Mouse (Mus musculus) midbrain, postnatal 0 days (tissue): Measurements from ENCODE around the gene Gm10283. TPM values are rescaled to one million over a fixed set of nuclear protein-coding genes. Genes with fewer than 3 reads are reported as not detected.

ENCODE experiments used
- ATAC-seq: fragments of 200-750 bp; cut with Nextera tagmentation; 2 replicates; pipeline ENCODE4 v1.8.0; 2017; ENCODE audit warnings: moderate number of reproducible peaks, mild to moderate bottlenecking, moderate TSS enrichment, moderate library complexity; ENCODE audit not compliant: low FRiP score
- DNase-seq: peaks from one replicate; pipeline ENCODE4 v3.0.0-alpha.2; 2015; ENCODE audit warnings: low spot score
- H3K27ac ChIP-seq: fragments of 300-500 bp; sonication (generic); 2 replicates; pipeline ENCODE4 v1.5.1; 2014; ENCODE audit warnings: low read depth, mild to moderate bottlenecking, low read length, mixed read lengths
- H3K27me3 ChIP-seq: fragments of 300-500 bp; sonication (generic); 2 replicates; pipeline ENCODE4 v1.6.1; 2014; ENCODE audit warnings: low read length, control low read depth, mixed read lengths; ENCODE audit not compliant: insufficient read depth
- H3K36me3 ChIP-seq: fragments of 300-500 bp; sonication (generic); 2 replicates; pipeline ENCODE4 v1.6.1; 2014; ENCODE audit warnings: low read length, control low read depth, mixed read lengths; ENCODE audit not compliant: insufficient read depth
- H3K4me1 ChIP-seq: fragments of 300-500 bp; sonication (generic); 2 replicates; pipeline ENCODE4 v1.6.1; 2014; ENCODE audit warnings: mild to moderate bottlenecking, control low read depth, antibody characterized with exemption, low read length, mixed read lengths; ENCODE audit not compliant: insufficient read depth
- H3K4me2 ChIP-seq: fragments of 300-500 bp; sonication (generic); 2 replicates; pipeline ENCODE4 v1.6.1; 2014; ENCODE audit warnings: low read depth, mild to moderate bottlenecking, low read length, mixed read lengths; ENCODE audit not compliant: poor library complexity, severe bottlenecking
- H3K4me3 ChIP-seq: fragments of 300-500 bp; sonication (generic); 2 replicates; pipeline ENCODE4 v1.5.1; 2014; ENCODE audit warnings: low read depth, mild to moderate bottlenecking, low read length, moderate library complexity
- H3K9ac ChIP-seq: fragments of 300-500 bp; sonication (generic); replicated peaks from 2 replicates; pipeline ENCODE4 v1.6.1; 2014; ENCODE audit warnings: mild to moderate bottlenecking, low read length, moderate library complexity, mixed read lengths; ENCODE audit not compliant: poor library complexity, severe bottlenecking
- H3K9me3 ChIP-seq: fragments of 300-500 bp; sonication (generic); 2 replicates; pipeline ENCODE4 v1.6.1; 2016; ENCODE audit warnings: low read length, control low read depth
- CTCF ChIP-seq: IDR thresholded peaks from 2 replicates; pipeline ENCODE4 v1.5.1; 2016; ENCODE audit warnings: antibody characterized with exemption, mild to moderate bottlenecking
- WGBS: fragments of 180-500 bp; shearing (Covaris S2); extraction: QIAGEN DNeasy Blood & Tissue Kit; methylation state at CpG from one replicate; pipeline ENCODE4 v1.1.7; 2014; 5-methylcytosine and 5-hydroxymethylcytosine counted together
- polyA plus RNA-seq: library from polyadenylated mRNA; unstranded; fragments of >200 nt; fragmentation: Nextera tagmentation; extraction: Ambion mirVana; gene quantifications from 2 replicates; pipeline ENCODE4 v1.2.1, GENCODE M21; 2015
- total RNA-seq: library from RNA; depleted of rRNA; stranded (reverse); fragments of >200 nt; gene quantifications from 2 replicates; pipeline ENCODE4 v1.2.3, GENCODE M21; 2014

The Gm10283 gene
- total and polyA plus RNA-seq, 2 experiments from 2014 or later = not detected

GRCm38 (mm10) chr8:60438557-60438956 lies 64.4 kb downstream of the Gm10283 start:
- ATAC-seq (no peak), DNase-seq (no peak)
- Histone ChIP-seq H3K36me3 (no peaks in the 10 kb centered on the region), H3K9me3 (no peaks in the 10 kb centered on the region), H3K4me1 (no peaks in the 10 kb centered on the region), H3K4me2 (no peak overlapping the region), H3K9ac (no peak overlapping the region), H3K27me3 (no peaks in the 10 kb centered on the region), H3K27ac (no peak overlapping the region), H3K4me3 (no peak overlapping the region)
- 51% methylated on average over 3 of the region's 3 CpGs for WGBS
- TF ChIP-seq CTCF = no peak

- H3K36me3 ChIP-seq = no peaks in the 10 kb centered on the region
- H3K27me3 ChIP-seq = no peaks in the 10 kb centered on the region
- no peaks in the 10 kb centered on the region for H3K4me1 ChIP-seq
- no peak overlapping the region for H3K4me3 ChIP-seq
- ATAC-seq (no peak), DNase-seq (no peak)
- H3K27ac ChIP-seq = no peak overlapping the region
- H3K4me2 ChIP-seq = no peak overlapping the region
- TF ChIP-seq CTCF = no peak
- H3K9ac ChIP-seq = no peak overlapping the region
- no peaks in the 10 kb centered on the region for H3K9me3 ChIP-seq
- WGBS = 91% methylated on average over 3 of the region's 3 CpGs
Observed at GRCm38 (mm10) chr8:60436872-60437271, 66.1 kb downstream of the Gm10283 start.

GRCm38 (mm10) chr8:60432649-60433048 lies 70.3 kb downstream of the Gm10283 start:
- no peaks in the 10 kb centered on the region for H3K9me3 ChIP-seq
- H3K9ac ChIP-seq = no peak overlapping the region
- no peaks in the 10 kb centered on the region for H3K4me1 ChIP-seq
- TF ChIP-seq CTCF = no peak
- no peak overlapping the region for H3K4me2 ChIP-seq
- DNase-seq (no peak), ATAC-seq (no peak)
- H3K27me3 ChIP-seq = no peaks in the 10 kb centered on the region
- no peak overlapping the region for H3K4me3 ChIP-seq
- no peaks in the 10 kb centered on the region for H3K36me3 ChIP-seq
- 99% methylated on average over 5 of the region's 5 CpGs for WGBS
- H3K27ac ChIP-seq = no peak overlapping the region

DNA sequence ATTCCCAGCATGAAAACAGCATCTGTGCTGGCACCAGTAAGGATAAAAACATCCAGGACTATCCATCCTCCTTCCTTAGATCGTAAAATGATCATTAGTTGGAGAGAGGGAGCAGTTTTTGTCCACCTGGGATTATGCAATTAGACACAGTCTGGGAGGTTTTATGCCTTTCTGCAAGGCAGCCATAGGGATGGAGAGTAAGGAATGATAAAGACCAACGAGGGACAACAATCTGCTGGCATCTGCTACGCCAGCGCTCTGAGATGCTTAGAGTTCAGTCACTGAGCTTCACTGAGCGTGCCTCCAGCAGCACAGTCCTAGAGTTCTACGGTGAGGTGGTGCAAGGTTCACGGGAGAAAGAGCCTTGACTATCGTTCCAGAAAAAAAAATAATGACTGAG lies 96.6 kb downstream of the Gm10283 start:
- Histone ChIP-seq H3K9ac (no peak overlapping the region), H3K27me3 (no peaks in the 10 kb centered on the region), H3K36me3 (no peaks in the 10 kb centered on the region), H3K4me1 (no peaks in the 10 kb centered on the region), H3K27ac (no peak overlapping the region), H3K9me3 (no peaks in the 10 kb centered on the region), H3K4me2 (no peak overlapping the region), H3K4me3 (no peak overlapping the region)
- peak; percentile 30 for DNase-seq
- no peak for ATAC-seq
- no peak for TF ChIP-seq CTCF
- 77% methylated on average over 8 of the region's 8 CpGs for WGBS

DNA sequence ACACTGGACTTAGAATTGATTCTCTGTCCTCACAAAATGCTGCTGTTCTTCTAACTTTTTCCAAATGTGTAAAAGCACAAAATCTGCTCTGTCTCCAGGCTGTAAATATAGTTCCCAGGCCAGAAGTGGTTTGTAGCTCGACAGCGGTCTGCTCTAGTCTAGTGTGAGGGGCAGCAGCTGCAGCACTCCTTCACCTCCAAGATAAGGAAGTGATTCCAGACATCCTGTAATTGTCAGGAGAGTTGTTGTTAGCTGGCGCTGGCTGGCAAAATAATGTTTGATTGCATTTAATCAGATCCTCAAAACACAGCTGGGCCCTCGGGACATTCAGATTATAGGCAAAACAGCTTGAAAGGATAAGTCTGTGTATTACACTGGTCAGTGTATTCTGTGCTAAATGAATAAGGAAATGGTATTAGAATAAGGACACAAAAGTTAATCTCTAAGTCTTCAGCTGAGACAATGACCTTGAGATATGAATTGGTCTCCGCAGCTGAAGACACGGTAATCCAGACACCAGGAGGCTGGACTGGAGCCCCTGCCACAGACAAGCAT lies 97.9 kb downstream of the Gm10283 start:
- Histone ChIP-seq H3K27ac (no peak overlapping the region), H3K27me3 (no peaks in the 10 kb centered on the region), H3K9ac (no peak overlapping the region), H3K4me3 (no peak overlapping the region), H3K36me3 (no peaks in the 10 kb centered on the region), H3K9me3 (no peaks in the 10 kb centered on the region), H3K4me2 (no peak overlapping the region), H3K4me1 (no peaks in the 10 kb centered on the region)
- no peak for ATAC-seq
- 54% methylated on average over 6 of the region's 6 CpGs for WGBS
- no peak for DNase-seq
- TF ChIP-seq CTCF = no peak

GRCm38 (mm10) chr8:60393675-60394074 lies 109.3 kb downstream of the Gm10283 start:
- TF ChIP-seq CTCF = no peak
- no peak overlapping the region for H3K9ac ChIP-seq
- DNase-seq (no peak), ATAC-seq (no peak)
- no peaks in the 10 kb centered on the region for H3K4me1 ChIP-seq
- no peaks in the 10 kb centered on the region for H3K27me3 ChIP-seq
- no peak overlapping the region for H3K27ac ChIP-seq
- no peaks in the 10 kb centered on the region for H3K36me3 ChIP-seq
- no peak overlapping the region for H3K4me2 ChIP-seq
- no peak overlapping the region for H3K4me3 ChIP-seq
- WGBS = 79% methylated on average over 4 of the region's 4 CpGs
- H3K9me3 ChIP-seq = no peaks in the 10 kb centered on the region
